Mouse (Mus musculus) neural tube, embryonic 11.5 days (tissue): ENCODE data around the gene Adamts10. TPM values are rescaled to one million over a fixed set of nuclear protein-coding genes. Genes with fewer than 3 reads are reported as not detected.
A peak's percentile ranks its signal among the peaks of the same experiment; 100 is the strongest.

ENCODE experiments used
- ATAC-seq: fragments of 200-750 bp; cut with Nextera tagmentation; 2 replicates; pipeline ENCODE4 v1.8.0; 2017; ENCODE audit warnings: moderate number of reproducible peaks, mild to moderate bottlenecking, moderate TSS enrichment, moderate library complexity; ENCODE audit not compliant: insufficient read depth, low FRiP score, low TSS enrichment
- DNase-seq: peaks from one replicate; pipeline ENCODE4 v3.0.0-alpha.2; 2015; ENCODE audit warnings: low spot score
- H3K27ac ChIP-seq: fragments of 300-500 bp; sonication (generic); 2 replicates; pipeline ENCODE4 v1.5.1; 2014; ENCODE audit warnings: low read depth, mild to moderate bottlenecking, low read length
- H3K27me3 ChIP-seq: fragments of 300-500 bp; sonication (generic); 2 replicates; pipeline ENCODE4 v1.6.1; 2014; ENCODE audit warnings: mild to moderate bottlenecking, low read length, mixed read lengths; ENCODE audit not compliant: control insufficient read depth, insufficient read depth
- H3K36me3 ChIP-seq: fragments of 300-500 bp; sonication (generic); 2 replicates; pipeline ENCODE4 v1.6.1; 2014; ENCODE audit warnings: mild to moderate bottlenecking, low read length, moderate library complexity, mixed read lengths; ENCODE audit not compliant: control insufficient read depth, insufficient read depth
- H3K4me1 ChIP-seq: fragments of 300-500 bp; sonication (generic); 2 replicates; pipeline ENCODE4 v1.6.1; 2014; ENCODE audit warnings: low read length, mixed read lengths; ENCODE audit not compliant: control insufficient read depth, insufficient read depth
- H3K4me2 ChIP-seq: fragments of 300-500 bp; sonication (generic); 2 replicates; pipeline ENCODE4 v1.6.1; 2014; ENCODE audit warnings: low read depth, mild to moderate bottlenecking, moderate library complexity
- H3K4me3 ChIP-seq: fragments of 300-500 bp; sonication (generic); 2 replicates; pipeline ENCODE4 v1.5.1; 2014; ENCODE audit warnings: low read depth, low read length
- H3K9ac ChIP-seq: fragments of 300-500 bp; sonication (generic); 2 replicates; pipeline ENCODE4 v1.6.1; 2014; ENCODE audit warnings: mild to moderate bottlenecking, low read length
- H3K9me3 ChIP-seq: fragments of 300-500 bp; sonication (generic); 2 replicates; pipeline ENCODE4 v1.6.1; 2016; ENCODE audit warnings: low read length; ENCODE audit not compliant: control insufficient read depth
- WGBS: fragments of 180-500 bp; shearing (Covaris S2); extraction: QIAGEN DNeasy Blood & Tissue Kit; methylation state at CpG from one replicate; pipeline ENCODE4 v1.1.7; 2014; 5-methylcytosine and 5-hydroxymethylcytosine counted together
- polyA plus RNA-seq: library from polyadenylated mRNA; unstranded; fragments of >200 nt; fragmentation: Nextera tagmentation; extraction: Ambion mirVana; gene quantifications from 2 replicates; pipeline ENCODE4 v1.2.1, GENCODE M21; 2014

Adamts10 gene
- 37.0 and 40.8 TPM in 2 replicates for polyA plus RNA-seq

DNA sequence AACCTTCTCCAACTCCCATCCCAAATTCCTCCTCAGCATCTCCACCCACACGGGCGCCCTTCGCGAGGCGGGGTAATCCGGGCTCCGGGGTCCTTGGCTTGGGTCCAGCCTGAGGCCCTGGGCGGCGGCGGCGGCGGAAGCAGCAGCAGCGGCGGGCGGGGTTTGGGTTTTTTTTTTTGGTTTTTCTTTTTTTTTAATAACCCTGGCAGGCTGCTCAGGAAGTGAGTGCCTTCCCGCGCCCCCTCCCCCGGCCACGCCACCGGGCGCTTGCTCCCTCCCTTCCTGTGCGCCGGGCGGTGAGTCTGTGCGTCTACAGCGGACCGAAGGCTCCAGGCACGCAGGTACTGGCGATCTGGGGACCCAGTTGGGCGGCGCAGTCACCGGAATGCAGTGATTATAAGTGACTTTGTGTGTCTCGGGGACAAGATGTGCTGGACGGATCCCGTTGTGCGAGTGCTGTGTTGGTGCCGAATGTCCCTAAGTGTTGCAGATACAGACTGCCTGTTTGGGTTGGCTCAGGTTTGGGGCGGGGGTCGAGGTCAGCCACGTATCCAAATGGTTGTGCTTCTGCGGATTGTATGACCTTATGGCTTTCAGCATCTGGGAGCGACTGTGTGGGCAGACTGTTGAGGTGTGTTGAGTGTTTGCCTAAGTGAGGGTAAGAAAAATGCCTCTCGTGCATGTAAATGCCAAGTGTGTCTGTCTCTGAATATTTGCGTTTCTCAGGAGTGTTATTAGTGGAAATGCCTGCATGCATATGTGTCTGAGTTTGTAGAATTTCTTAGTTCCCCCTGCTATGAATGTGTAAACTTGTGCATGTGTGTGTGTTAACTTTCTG, at the start of gene Adamts10:
TSS of gene Adamts10 (plus strand) at position 287 of the 838 bp plus-strand sequence.
- H3K9ac ChIP-seq = peak within 1 kb of the TSS; percentile 73
- H3K4me1 ChIP-seq = peaks cover 2% of the 10 kb centered on the region; the same call in 1 of the 2 replicates
- no peaks in the 10 kb centered on the region for H3K9me3 ChIP-seq
- H3K36me3 ChIP-seq = 0 out of 2 replicates have a peak, but pooled peaks cover 2% of the 10 kb centered on the region
- H3K27ac ChIP-seq = peak within 1 kb of the TSS; percentile 62; the same call in 1 of the 2 replicates
- ATAC-seq = peak; percentile 65
- peak; percentile 81 for DNase-seq
- under 1% methylated on average over 41 of the region's 44 CpGs for WGBS
- peak within 1 kb of the TSS; percentile 45 for H3K4me2 ChIP-seq
- peak within 1 kb of the TSS; percentile 45 for H3K4me3 ChIP-seq
- H3K27me3 ChIP-seq = no peaks in the 10 kb centered on the region

DNA sequence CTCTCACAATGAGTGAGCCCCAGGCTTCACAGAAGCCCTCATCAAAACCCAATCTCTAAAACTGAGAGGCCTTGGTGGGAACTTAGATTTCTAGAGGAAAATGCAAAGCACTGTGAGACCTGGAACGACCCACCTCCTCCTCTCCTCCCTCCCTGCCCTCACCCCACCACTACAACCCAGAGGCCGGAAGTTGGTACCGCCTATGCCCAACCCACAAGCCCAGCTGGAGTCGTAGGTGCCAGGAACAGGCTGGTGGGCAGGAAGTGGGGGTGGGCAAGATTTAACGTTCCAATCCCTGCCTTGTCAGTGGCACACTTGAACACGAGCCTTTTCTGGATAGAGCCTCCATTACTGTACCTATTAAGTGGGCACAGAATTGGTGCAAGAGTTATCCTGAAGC, 40.0 kb upstream of the Adamts10 start:
- no peaks in the 10 kb centered on the region for H3K36me3 ChIP-seq
- H3K27ac ChIP-seq = no peak overlapping the region
- H3K4me3 ChIP-seq = no peak overlapping the region
- no peaks in the 10 kb centered on the region for H3K9me3 ChIP-seq
- H3K4me1 ChIP-seq = no peaks in the 10 kb centered on the region
- DNase-seq (no peak), ATAC-seq (no peak)
- 46% methylated on average over 6 of the region's 6 CpGs for WGBS
- no peak overlapping the region for H3K4me2 ChIP-seq
- no peaks in the 10 kb centered on the region for H3K27me3 ChIP-seq
- H3K9ac ChIP-seq = no peak overlapping the region

DNA sequence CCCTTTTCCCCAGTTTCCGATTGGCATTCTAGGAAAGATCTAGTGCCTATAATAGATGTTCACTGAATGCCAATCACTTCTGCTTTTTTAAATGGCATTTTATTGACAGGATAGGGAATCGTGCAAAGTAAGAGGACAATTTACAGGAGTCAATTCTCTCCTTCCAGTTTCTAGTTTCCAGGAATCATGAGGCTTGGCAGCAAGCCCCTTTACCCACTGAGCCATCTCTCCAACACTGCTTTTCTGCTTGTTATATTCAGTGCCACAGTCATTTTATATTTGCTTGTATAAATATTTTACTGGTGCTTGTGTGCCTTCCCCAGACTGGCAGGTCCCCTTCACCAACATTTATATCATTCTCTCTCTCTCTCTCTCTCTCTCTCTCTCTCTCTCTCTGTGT, 36.8 kb upstream of the Adamts10 start:
- no peak overlapping the region for H3K4me3 ChIP-seq
- no peak overlapping the region for H3K4me2 ChIP-seq
- H3K27ac ChIP-seq = no peak overlapping the region
- no peaks in the 10 kb centered on the region for H3K4me1 ChIP-seq
- DNase-seq (no peak), ATAC-seq (no peak)
- no peaks in the 10 kb centered on the region for H3K9me3 ChIP-seq
- WGBS = 75% methylated on average over 2 of the region's 2 CpGs
- no peak overlapping the region for H3K9ac ChIP-seq
- H3K27me3 ChIP-seq = no peaks in the 10 kb centered on the region
- no peaks in the 10 kb centered on the region for H3K36me3 ChIP-seq

DNA sequence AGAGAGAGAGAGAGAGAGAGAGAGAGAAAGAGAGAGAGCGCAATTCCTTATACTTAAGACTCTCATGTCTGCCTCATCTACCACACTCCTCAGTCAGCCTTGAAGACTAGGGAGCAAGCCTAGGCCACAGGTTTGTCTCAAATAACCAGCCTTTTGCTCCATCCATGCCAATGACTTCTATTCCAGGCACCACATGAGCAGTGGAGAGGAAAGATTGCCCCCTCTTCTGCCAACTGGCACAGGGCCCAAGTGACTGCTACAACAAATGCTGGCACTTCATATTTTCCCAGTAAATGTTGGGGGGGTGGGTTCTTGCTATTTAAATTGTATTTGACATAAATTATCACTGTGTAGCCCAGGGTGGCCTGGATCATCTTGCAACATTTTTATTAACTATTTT, 36.4 kb upstream of the Adamts10 start:
- ATAC-seq (no peak), DNase-seq (no peak)
- Histone ChIP-seq H3K9ac (no peak overlapping the region), H3K27ac (no peak overlapping the region), H3K4me1 (no peaks in the 10 kb centered on the region), H3K36me3 (no peaks in the 10 kb centered on the region), H3K27me3 (no peaks in the 10 kb centered on the region), H3K4me3 (no peak overlapping the region), H3K9me3 (no peaks in the 10 kb centered on the region), H3K4me2 (no peak overlapping the region)
- 100% methylated on average over 1 of the region's 1 CpGs for WGBS

DNA sequence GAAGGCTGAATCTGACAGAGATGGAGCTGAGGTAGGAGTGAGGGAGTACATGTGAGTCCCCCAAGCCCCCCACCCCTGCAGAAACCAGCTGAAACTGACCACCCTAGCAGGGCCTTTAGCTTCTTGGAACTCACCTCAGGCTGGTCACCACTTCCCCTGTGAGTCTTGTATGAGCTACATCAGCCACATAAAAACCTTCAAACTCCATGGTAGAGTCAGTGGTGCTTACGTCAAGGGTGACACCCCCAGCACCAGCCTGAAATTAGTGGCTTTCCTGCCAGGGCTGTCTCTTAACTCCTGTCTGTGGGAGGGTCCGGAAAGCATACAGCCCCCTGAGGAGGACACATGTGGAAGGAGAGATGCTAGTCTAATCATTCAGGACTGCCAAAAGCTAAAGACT, 32.6 kb upstream of the Adamts10 start:
- DNase-seq = no peak
- no peaks in the 10 kb centered on the region for H3K27me3 ChIP-seq
- H3K9me3 ChIP-seq = no peaks in the 10 kb centered on the region
- no peak overlapping the region for H3K27ac ChIP-seq
- H3K4me3 ChIP-seq = no peak overlapping the region
- no peak overlapping the region for H3K4me2 ChIP-seq
- H3K4me1 ChIP-seq = no peaks in the 10 kb centered on the region
- no peak for ATAC-seq
- H3K36me3 ChIP-seq = no peaks in the 10 kb centered on the region
- WGBS = 89% methylated on average over 2 of the region's 2 CpGs
- no peak overlapping the region for H3K9ac ChIP-seq

DNA sequence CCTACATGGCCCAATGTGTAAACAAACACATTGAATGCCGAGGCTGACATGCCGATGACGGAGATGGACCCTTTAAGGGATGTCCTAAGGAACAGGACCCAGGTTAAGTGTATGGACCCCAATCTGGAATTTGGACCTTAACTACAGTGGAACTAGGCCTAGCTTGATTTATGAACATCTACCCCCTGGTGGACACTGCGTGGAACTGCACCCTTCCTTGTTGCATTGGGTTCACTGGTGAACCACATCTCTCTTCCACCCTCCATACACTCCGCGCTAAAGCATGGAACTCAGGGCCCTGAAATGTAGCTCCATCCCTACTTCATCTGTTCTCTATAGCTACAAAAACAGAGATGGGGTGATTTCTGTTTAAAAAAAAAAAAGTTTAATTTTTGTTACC, 30.9 kb upstream of the Adamts10 start:
- no peaks in the 10 kb centered on the region for H3K36me3 ChIP-seq
- no peak overlapping the region for H3K27ac ChIP-seq
- no peaks in the 10 kb centered on the region for H3K27me3 ChIP-seq
- H3K4me1 ChIP-seq = no peaks in the 10 kb centered on the region
- 69% methylated on average over 6 of the region's 6 CpGs for WGBS
- no peak overlapping the region for H3K4me2 ChIP-seq
- no peak for ATAC-seq
- H3K9ac ChIP-seq = no peak overlapping the region
- H3K4me3 ChIP-seq = no peak overlapping the region
- DNase-seq = no peak
- no peaks in the 10 kb centered on the region for H3K9me3 ChIP-seq

DNA sequence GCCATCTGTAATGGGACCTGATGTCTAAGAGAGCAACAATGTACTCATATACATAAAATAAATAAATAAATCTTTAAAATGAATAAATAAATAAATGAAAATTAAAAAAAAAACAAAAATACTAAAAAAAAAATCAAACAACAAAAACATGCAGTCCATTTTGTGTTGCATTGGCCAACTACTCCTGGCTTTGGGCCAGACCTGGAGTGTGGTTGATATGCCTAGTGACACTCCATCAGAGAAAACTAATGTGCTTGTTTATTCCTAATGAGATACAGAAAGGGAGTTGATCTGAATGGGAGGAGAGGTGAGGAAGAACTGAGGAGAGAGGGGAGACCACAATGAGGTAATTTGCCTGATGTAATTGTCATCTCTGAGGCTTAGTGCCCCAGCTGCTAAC, 29.4 kb upstream of the Adamts10 start:
- no peaks in the 10 kb centered on the region for H3K36me3 ChIP-seq
- no peak overlapping the region for H3K4me3 ChIP-seq
- no peak overlapping the region for H3K27ac ChIP-seq
- H3K27me3 ChIP-seq = no peaks in the 10 kb centered on the region
- H3K4me1 ChIP-seq = no peaks in the 10 kb centered on the region
- no peak for ATAC-seq
- DNase-seq = no peak
- H3K4me2 ChIP-seq = no peak overlapping the region
- H3K9ac ChIP-seq = no peak overlapping the region
- no peaks in the 10 kb centered on the region for H3K9me3 ChIP-seq

DNA sequence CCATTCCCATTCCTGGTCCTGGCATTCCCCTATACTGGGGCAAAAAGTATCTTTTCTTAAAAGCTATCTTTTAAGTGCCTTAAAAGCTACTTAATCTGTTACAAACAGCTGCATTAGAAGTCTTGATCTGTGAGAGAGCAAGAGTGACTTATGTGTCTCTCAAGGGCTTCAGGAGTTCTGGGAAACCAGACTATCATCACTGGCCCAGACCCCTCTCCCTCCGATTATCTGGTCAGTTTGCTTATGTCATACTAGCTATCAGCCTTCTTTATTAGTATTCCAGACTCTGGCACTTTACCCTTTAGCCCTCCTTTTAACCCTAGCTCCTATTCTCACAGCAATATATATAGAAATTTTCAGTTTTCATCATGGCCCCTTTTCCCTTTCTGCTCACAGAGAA, 25.1 kb upstream of the Adamts10 start:
- Histone ChIP-seq H3K9me3 (no peaks in the 10 kb centered on the region), H3K36me3 (no peaks in the 10 kb centered on the region), H3K4me3 (no peak overlapping the region), H3K4me2 (no peak overlapping the region), H3K27ac (no peak overlapping the region), H3K27me3 (no peaks in the 10 kb centered on the region), H3K4me1 (no peaks in the 10 kb centered on the region), H3K9ac (no peak overlapping the region)
- no peak for DNase-seq
- 88% methylated on average over 1 of the region's 1 CpGs for WGBS
- no peak for ATAC-seq

DNA sequence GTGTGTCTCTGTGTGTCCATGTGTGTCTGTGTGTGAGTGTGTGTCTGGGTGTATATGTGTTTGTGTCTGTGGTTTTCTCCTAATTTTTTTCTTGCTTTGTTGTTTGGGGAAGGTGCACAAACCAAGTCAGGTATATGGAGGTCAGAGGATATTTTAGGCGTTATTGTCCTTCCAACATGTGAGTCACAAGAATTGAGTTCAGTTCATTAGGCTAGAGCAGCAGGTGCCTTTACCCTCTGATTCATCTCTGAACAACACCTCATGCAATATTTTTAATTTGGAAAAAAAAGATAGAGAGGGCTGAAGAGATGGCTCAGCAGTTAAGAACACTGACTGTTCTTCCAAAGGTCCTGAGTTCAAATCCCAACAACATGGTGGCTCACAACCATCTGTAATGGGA, 15.6 kb upstream of the Adamts10 start:
- no peaks in the 10 kb centered on the region for H3K36me3 ChIP-seq
- no peak for ATAC-seq
- H3K27me3 ChIP-seq = no peaks in the 10 kb centered on the region
- no peak overlapping the region for H3K4me2 ChIP-seq
- H3K9ac ChIP-seq = no peak overlapping the region
- H3K4me1 ChIP-seq = no peaks in the 10 kb centered on the region
- no peak overlapping the region for H3K4me3 ChIP-seq
- no peak overlapping the region for H3K27ac ChIP-seq
- DNase-seq = no peak
- WGBS = 80% methylated on average over 1 of the region's 1 CpGs
- no peaks in the 10 kb centered on the region for H3K9me3 ChIP-seq
